Mouse (Mus musculus) erythroid progenitor cell, adult 5-6 weeks (primary cell): Measurements from ENCODE around the gene Rpl10l. TPM values are rescaled to one million over a fixed set of nuclear protein-coding genes. Genes with fewer than 3 reads are reported as not detected.

Experiments used
- ATAC-seq: replicated peaks from 2 replicates; pipeline ENCODE4 v1.8.0; 2016; ENCODE audit warnings: moderate number of reproducible peaks, mild to moderate bottlenecking, moderate TSS enrichment, inconsistent platforms; ENCODE audit not compliant: poor library complexity, low FRiP score, severe bottlenecking
- total RNA-seq, 2 experiments: library from RNA; stranded (forward) in 1 of 2; stranded (reverse) in 1 of 2; fragments of 150-400 nt in 1 of 2; fragments of 186-747, 209-891 nt in 1 of 2; gene quantifications; 2 replicates each; pipeline versions ENCODE4 v1.2.3 to v1.2.4; 2015 to 2017; ENCODE audit warnings: low replicate concordance in 2 of 2

Gene Rpl10l
- not detected in 2 replicates for total RNA-seq (2015; ENCODE audit: low replicate concordance)
- total RNA-seq (2017; ENCODE audit: low replicate concordance): not detected in 2 replicates

- no peak for ATAC-seq
Observed at GRCm38 (mm10) chr12:66283991-66284622, at the start of gene Rpl10l. TSS of gene Rpl10l (minus strand) at chr12:66284401.

- ATAC-seq: no peak
Observed at GRCm38 (mm10) chr12:66275890-66276289, 8.3 kb downstream of the Rpl10l start.

- no peak for ATAC-seq
Observed at GRCm38 (mm10) chr12:66245461-66246099, 38.6 kb downstream of the Rpl10l start.

GRCm38 (mm10) chr12:66234158-66234557, 50.0 kb downstream of the Rpl10l start:
- ATAC-seq: no peak
